Mouse (Mus musculus) thymus, adult 2 months (tissue): ENCODE data around the gene Kansl1.

Experiments used
- CTCF ChIP-seq: fragments of 200-500 bp; IDR thresholded peaks from 2 replicates; pipeline ENCODE4 v1.5.1; 2012; ENCODE audit warnings: mild to moderate bottlenecking, control low read depth, low read length, moderate library complexity, borderline replicate concordance; ENCODE audit not compliant: control insufficient read depth, poor library complexity, insufficient read depth; ENCODE audit errors: extremely low read depth
- POLR2A ChIP-seq: fragments of 200-500 bp; IDR thresholded peaks from 2 replicates; pipeline ENCODE4 v1.6.1; 2012; ENCODE audit warnings: mild to moderate bottlenecking, low read length, control low read depth, moderate library complexity; ENCODE audit not compliant: control insufficient read depth, poor library complexity, insufficient read depth; ENCODE audit errors: extremely low read depth

- TF ChIP-seq CTCF (no peak), POLR2A (no peak)
Measured at GRCm38 (mm10) chr11:104363823-104364600, 104.6 kb downstream of the Kansl1 start.
